Mouse (Mus musculus) bone marrow macrophage, adult 2 months (primary cell): ENCODE data around the gene Cutal.

Experiments
- CTCF ChIP-seq: IDR thresholded peaks from 2 replicates; pipeline ENCODE4 v1.5.1; 2012; ENCODE audit warnings: low read depth, mild to moderate bottlenecking, low read length, moderate library complexity
- POLR2A ChIP-seq: IDR thresholded peaks from 2 replicates; pipeline ENCODE4 v1.6.1; 2012; ENCODE audit warnings: mild to moderate bottlenecking, low read depth, low read length, borderline replicate concordance

DNA sequence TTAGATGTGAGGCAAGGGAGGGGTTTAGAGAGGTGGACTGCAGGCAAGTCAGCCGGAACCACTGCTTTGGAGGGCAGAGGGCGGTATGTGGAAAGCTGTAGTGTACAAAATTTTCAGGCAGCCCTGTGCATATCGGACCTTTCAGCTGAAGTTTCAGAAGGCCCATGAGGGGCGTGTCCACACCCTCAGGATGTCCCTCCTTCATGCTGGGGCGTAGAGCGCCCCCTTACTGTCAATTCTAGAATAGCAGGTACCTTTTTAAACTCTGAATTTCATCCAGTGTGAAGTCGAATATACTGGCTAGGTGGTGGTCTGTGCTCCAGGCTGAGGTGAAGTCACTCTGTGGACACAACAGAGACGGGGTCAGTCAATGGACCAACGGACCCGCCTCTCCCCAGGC is 23.6 kb downstream of the Cutal start:
- TF ChIP-seq POLR2A (no peak), CTCF (peak; percentile 64)
